Mouse (Mus musculus): ENCODE measurements at regions not wholly inside any gene's neighbourhood (a gene's known extent, or its start where the extent isn't known, plus 50 kb on each side); places are given as distances from the start of the nearest gene placed in this dataset.

DNA sequence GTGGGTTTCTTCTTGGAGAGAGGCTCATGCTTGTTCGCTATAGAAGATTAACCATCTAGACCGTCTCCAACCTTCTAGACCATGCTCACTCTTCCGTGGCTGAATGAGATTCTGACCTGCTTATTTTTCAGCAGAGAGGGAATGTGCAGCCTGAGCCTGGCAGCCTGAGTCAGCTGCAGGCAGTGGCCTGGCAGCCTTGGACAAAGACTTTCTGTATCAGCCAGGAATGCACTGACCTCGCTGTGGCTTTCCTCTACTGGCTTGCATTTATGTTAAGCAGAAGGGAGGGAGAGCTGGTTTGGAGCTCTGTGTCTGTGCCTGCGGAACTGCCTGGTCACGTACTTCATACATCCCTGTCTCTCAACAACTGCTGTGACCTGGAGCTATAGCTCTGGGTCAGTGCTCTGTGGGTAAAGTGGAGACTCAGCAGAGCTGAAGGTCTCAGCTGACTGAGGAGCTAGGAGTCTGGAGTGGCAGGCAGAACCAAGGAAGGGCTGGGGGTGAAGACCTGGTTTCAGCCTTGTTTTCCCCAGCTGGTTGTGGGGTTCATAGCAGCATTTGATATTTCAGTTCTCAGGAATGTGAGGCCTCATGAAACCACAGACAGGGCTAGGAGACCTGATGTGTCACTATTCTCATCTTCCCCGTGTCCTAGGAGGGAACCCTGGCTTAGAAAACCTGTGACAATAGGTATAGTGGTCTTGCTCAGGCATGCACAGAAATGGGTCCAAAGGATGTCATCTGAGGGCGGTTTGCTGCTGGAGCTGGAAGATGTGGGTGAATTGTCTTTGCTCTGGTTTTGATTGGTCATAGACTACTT is 207.2 kb upstream of the Ncam1 start:
- H3K36me3 ChIP-seq (replicated peaks; ENCODE audit: control insufficient read depth, insufficient read depth, low read length) = no peaks in the 10 kb centered on the region
- H3K27ac ChIP-seq (ENCODE audit: low read depth) = peak overlapping the region; percentile 65
- TF ChIP-seq CTCF (IDR thresholded peaks at IDR 0.05; ENCODE audit: low read depth) (no peak), EP300 (IDR thresholded peaks at IDR 0.05; ENCODE audit: low read depth) (no peak)
- WGBS = 25% methylated on average over 8 of the region's 8 CpGs
- no peaks in the 10 kb centered on the region for H3K27me3 ChIP-seq (ENCODE audit: control insufficient read depth, insufficient read depth, low read length)
- no peak overlapping the region for H3K9ac ChIP-seq (replicated peaks; ENCODE audit: low read depth, low read length)
- peaks cover 17% of the 10 kb centered on the region; the same call in 1 of the 2 replicates for H3K4me1 ChIP-seq (ENCODE audit: control insufficient read depth, insufficient read depth)
- H3K4me2 ChIP-seq (ENCODE audit: low read depth, low read length) = 0 out of 2 replicates have a peak overlapping the region, but pooled peaks have one; percentile 6
- no peak overlapping the region for H3K4me3 ChIP-seq (ENCODE audit: low read depth, low read length)
- H3K9me3 ChIP-seq (replicated peaks; ENCODE audit: control insufficient read depth, low read length) = no peaks in the 10 kb centered on the region
- peak; percentile 90 for ATAC-seq (ENCODE audit: insufficient read depth, low read depth)
- peak; percentile 76 for DNase-seq (ENCODE audit: low spot score)

DNA sequence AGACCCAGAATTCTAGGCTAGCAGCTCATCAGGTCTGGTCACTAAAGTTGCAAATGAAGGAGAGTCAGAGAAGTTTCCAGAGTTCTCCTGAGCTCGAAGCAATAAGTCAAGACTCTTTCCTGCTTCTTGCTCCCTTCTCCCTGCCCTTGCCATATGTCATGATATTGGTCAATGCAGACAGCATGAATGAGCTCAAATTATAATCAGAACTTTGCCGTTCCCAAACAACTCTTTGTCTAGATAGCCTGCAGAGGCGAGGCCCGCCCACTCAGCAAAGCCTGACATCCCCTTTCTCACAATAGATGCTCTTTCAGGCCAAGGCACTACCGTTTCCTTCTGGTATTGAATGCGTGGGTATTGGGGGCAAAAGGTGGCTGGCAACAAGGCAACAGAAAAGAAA is 204.0 kb upstream of the Ncam1 start:
- 65% methylated on average over 6 of the region's 6 CpGs for WGBS
- ATAC-seq (ENCODE audit: insufficient read depth, low read depth) = no peak
- peaks cover 33% of the 10 kb centered on the region for H3K4me1 ChIP-seq (ENCODE audit: control insufficient read depth, insufficient read depth)
- TF ChIP-seq CTCF (IDR thresholded peaks at IDR 0.05; ENCODE audit: low read depth) (no peak), EP300 (IDR thresholded peaks at IDR 0.05; ENCODE audit: low read depth) (no peak)
- no peak overlapping the region for H3K4me2 ChIP-seq (ENCODE audit: low read depth, low read length)
- H3K4me3 ChIP-seq (ENCODE audit: low read depth, low read length) = no peak overlapping the region
- DNase-seq (ENCODE audit: low spot score) = no peak
- no peaks in the 10 kb centered on the region for H3K9me3 ChIP-seq (replicated peaks; ENCODE audit: control insufficient read depth, low read length)
- no peak overlapping the region for H3K27ac ChIP-seq (ENCODE audit: low read depth)
- H3K27me3 ChIP-seq (ENCODE audit: control insufficient read depth, insufficient read depth, low read length) = no peaks in the 10 kb centered on the region
- H3K9ac ChIP-seq (replicated peaks; ENCODE audit: low read depth, low read length) = no peak overlapping the region
- H3K36me3 ChIP-seq (replicated peaks; ENCODE audit: control insufficient read depth, insufficient read depth, low read length) = no peaks in the 10 kb centered on the region

DNA sequence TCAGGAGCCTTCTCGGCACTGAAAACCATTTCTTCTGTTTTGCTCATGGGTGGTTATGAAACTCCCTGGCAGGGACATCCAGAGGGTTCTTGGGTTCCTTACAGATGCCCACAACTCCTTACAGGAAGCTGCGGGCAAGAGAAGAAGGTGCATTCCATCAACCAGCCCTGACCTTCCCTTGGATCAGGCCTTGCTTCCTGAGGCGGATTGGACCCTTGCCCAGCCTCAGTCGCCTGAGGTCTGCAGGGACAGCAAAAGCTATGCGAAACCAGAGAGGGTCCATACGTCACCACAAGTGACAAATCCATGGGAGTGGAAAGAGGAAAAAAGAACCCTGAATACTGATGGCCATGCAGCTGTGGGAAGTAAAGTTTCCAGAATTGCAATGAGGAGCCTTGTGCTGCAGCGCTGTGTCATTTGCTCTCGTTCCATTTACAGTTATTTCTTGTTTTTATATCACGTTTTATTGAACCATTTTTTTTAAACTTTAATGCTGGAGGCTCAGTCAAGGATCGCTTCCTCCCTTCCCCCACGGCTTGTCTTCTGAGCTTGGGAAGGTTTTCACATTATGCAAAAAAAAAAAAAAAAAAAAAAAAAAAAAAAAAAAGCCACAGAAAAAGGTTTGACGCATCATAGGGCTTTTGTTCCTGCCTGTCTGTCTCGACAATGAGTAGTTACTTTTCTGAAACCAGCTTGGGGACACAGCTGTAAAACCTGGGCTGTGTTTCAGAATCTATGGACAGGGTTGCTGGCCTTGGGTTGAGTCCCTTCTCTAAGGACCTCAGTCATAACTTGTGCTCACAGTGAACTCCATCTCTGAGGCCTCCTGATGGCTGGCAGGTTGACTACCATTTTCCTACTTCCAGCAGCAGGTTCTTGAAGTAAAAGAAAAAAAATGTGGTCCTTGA is 202.0 kb upstream of the Ncam1 start:
- Histone ChIP-seq H3K9ac (replicated peaks; ENCODE audit: low read depth, low read length) (no peak overlapping the region), H3K27me3 (ENCODE audit: control insufficient read depth, insufficient read depth, low read length) (no peaks in the 10 kb centered on the region), H3K9me3 (replicated peaks; ENCODE audit: control insufficient read depth, low read length) (no peaks in the 10 kb centered on the region), H3K27ac (ENCODE audit: low read depth) (peak overlapping the region; percentile 57), H3K4me3 (ENCODE audit: low read depth, low read length) (no peak overlapping the region), H3K4me1 (ENCODE audit: control insufficient read depth, insufficient read depth) (peaks cover 19% of the 10 kb centered on the region; the same call in 1 of the 2 replicates), H3K4me2 (ENCODE audit: low read depth, low read length) (no peak overlapping the region), H3K36me3 (replicated peaks; ENCODE audit: control insufficient read depth, insufficient read depth, low read length) (no peaks in the 10 kb centered on the region)
- TF ChIP-seq EP300 (IDR thresholded peaks at IDR 0.05; ENCODE audit: low read depth) (no peak), CTCF (IDR thresholded peaks at IDR 0.05; ENCODE audit: low read depth) (no peak)
- WGBS = 62% methylated on average over 13 of the region's 13 CpGs
- ATAC-seq (ENCODE audit: insufficient read depth, low read depth) = no peak
- no peak for DNase-seq (ENCODE audit: low spot score)

DNA sequence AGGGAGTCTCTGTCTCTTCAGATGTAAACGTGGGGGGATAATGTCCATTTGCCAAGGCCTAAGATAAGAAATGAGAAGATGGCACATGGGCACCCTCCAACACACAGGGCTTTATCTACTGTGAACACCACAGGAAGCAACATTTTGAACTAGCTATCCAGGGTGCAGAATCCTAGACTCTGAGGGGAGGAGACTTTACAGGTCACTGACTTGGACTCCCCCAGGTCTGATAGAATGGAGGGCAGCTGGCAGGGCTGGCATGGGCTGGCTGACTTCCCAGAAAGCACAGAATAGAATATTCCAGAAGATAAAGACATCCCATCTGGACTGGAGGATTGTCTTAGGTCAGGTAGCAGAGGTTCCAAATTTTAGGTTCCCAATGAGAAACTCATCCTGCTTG is 201.2 kb upstream of the Ncam1 start:
- ATAC-seq (ENCODE audit: insufficient read depth, low read depth) (no peak), DNase-seq (ENCODE audit: low spot score) (no peak)
- H3K27ac ChIP-seq (ENCODE audit: low read depth) = peak overlapping the region; percentile 57

DNA sequence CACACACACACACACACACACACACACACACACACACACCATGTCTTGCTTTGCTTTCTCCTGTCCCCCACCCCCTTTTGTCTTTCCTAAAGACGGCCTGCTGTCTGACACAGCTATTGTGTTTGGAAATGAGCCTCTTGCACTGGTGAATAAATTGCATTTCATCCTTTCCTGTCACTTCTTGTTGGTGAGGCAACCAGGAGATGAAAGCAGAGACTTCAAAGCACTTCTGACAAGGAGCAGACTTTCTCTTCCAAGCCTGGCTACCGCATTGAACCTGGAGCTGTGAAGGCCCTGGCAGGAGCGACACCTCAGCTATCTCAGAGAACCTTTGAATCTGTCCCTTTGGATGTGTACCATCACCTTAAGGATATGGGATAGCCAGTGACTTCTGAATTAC is 199.4 kb upstream of the Ncam1 start:
- Histone ChIP-seq H3K27ac (ENCODE audit: low read depth) (no peak overlapping the region), H3K4me2 (ENCODE audit: low read depth, low read length) (no peak overlapping the region), H3K4me1 (ENCODE audit: control insufficient read depth, insufficient read depth) (peaks cover 19% of the 10 kb centered on the region; the same call in 1 of the 2 replicates), H3K9me3 (replicated peaks; ENCODE audit: control insufficient read depth, low read length) (no peaks in the 10 kb centered on the region), H3K36me3 (replicated peaks; ENCODE audit: control insufficient read depth, insufficient read depth, low read length) (no peaks in the 10 kb centered on the region), H3K4me3 (ENCODE audit: low read depth, low read length) (no peak overlapping the region), H3K9ac (replicated peaks; ENCODE audit: low read depth, low read length) (no peak overlapping the region), H3K27me3 (ENCODE audit: control insufficient read depth, insufficient read depth, low read length) (no peaks in the 10 kb centered on the region)
- TF ChIP-seq EP300 (IDR thresholded peaks at IDR 0.05; ENCODE audit: low read depth) (no peak), CTCF (IDR thresholded peaks at IDR 0.05; ENCODE audit: low read depth) (no peak)
- 53% methylated on average over 3 of the region's 3 CpGs for WGBS
- no peak for ATAC-seq (ENCODE audit: insufficient read depth, low read depth)
- no peak for DNase-seq (ENCODE audit: low spot score)

More for the DNA sequence above, 201.2 kb upstream of the Ncam1 start:
- 10% methylated on average over 1 of the region's 1 CpGs for WGBS
- H3K36me3 ChIP-seq (replicated peaks; ENCODE audit: control insufficient read depth, insufficient read depth, low read length) = no peaks in the 10 kb centered on the region
- no peak overlapping the region for H3K4me3 ChIP-seq (ENCODE audit: low read depth, low read length)
- no peak for TF ChIP-seq EP300 (IDR thresholded peaks at IDR 0.05; ENCODE audit: low read depth)
- TF ChIP-seq CTCF (IDR thresholded peaks at IDR 0.05; ENCODE audit: low read depth) = no peak
- no peaks in the 10 kb centered on the region for H3K9me3 ChIP-seq (replicated peaks; ENCODE audit: control insufficient read depth, low read length)
- no peak overlapping the region for H3K9ac ChIP-seq (replicated peaks; ENCODE audit: low read depth, low read length)
- H3K27me3 ChIP-seq (ENCODE audit: control insufficient read depth, insufficient read depth, low read length) = no peaks in the 10 kb centered on the region
- H3K4me1 ChIP-seq (ENCODE audit: control insufficient read depth, insufficient read depth) = peaks cover 19% of the 10 kb centered on the region; the same call in 1 of the 2 replicates
- no peak overlapping the region for H3K4me2 ChIP-seq (ENCODE audit: low read depth, low read length)
